Mouse (Mus musculus) hindbrain, embryonic 11.5 days (tissue): ENCODE measurements around the gene Atxn1. TPM values are rescaled to one million over a fixed set of nuclear protein-coding genes. Genes with fewer than 3 reads are reported as not detected.

Experiments used
- ATAC-seq: fragments of 200-750 bp; cut with Nextera tagmentation; 2 replicates; pipeline ENCODE4 v1.8.0; 2017; ENCODE audit warnings: mild to moderate bottlenecking, moderate TSS enrichment, moderate library complexity; ENCODE audit not compliant: low FRiP score
- DNase-seq: peaks from one replicate; pipeline ENCODE4 v3.0.0-alpha.2; 2015; ENCODE audit warnings: low spot score
- H3K27ac ChIP-seq: fragments of 300-500 bp; sonication (generic); 2 replicates; pipeline ENCODE4 v1.5.1; 2014; ENCODE audit warnings: mild to moderate bottlenecking, low read depth, low read length
- H3K27me3 ChIP-seq: fragments of 300-500 bp; sonication (generic); 2 replicates; pipeline ENCODE4 v1.6.1; 2014; ENCODE audit warnings: mild to moderate bottlenecking, low read length, moderate library complexity, mixed read lengths; ENCODE audit not compliant: control insufficient read depth, insufficient read depth
- H3K36me3 ChIP-seq: fragments of 300-500 bp; sonication (generic); 2 replicates; pipeline ENCODE4 v1.6.1; 2014; ENCODE audit warnings: mild to moderate bottlenecking, low read length, moderate library complexity, mixed read lengths; ENCODE audit not compliant: control insufficient read depth, insufficient read depth
- H3K4me1 ChIP-seq: fragments of 300-500 bp; sonication (generic); replicated peaks from 2 replicates; pipeline ENCODE4 v1.6.1; 2014; ENCODE audit warnings: low read length, mixed read lengths; ENCODE audit not compliant: control insufficient read depth, insufficient read depth
- H3K4me2 ChIP-seq: fragments of 300-500 bp; sonication (generic); replicated peaks from 2 replicates; pipeline ENCODE4 v1.6.1; 2014; ENCODE audit warnings: mild to moderate bottlenecking, low read depth, low read length
- H3K4me3 ChIP-seq: fragments of 300-500 bp; sonication (generic); 2 replicates; pipeline ENCODE4 v1.5.1; 2014; ENCODE audit warnings: low read depth, low read length
- H3K9ac ChIP-seq: fragments of 300-500 bp; sonication (generic); 2 replicates; pipeline ENCODE4 v1.6.1; 2014; ENCODE audit warnings: low read depth, low read length
- H3K9me3 ChIP-seq: fragments of 300-500 bp; sonication (generic); 2 replicates; pipeline ENCODE4 v1.6.1; 2016; ENCODE audit warnings: low read length; ENCODE audit not compliant: control insufficient read depth
- WGBS: fragments of 180-500 bp; shearing (Covaris S2); extraction: QIAGEN DNeasy Blood & Tissue Kit; methylation state at CpG from one replicate; pipeline ENCODE4 v1.1.7; 2014; 5-methylcytosine and 5-hydroxymethylcytosine counted together
- polyA plus RNA-seq: library from polyadenylated mRNA; unstranded; fragments of >200 nt; fragmentation: Nextera tagmentation; extraction: Ambion mirVana; gene quantifications from 2 replicates; pipeline ENCODE4 v1.2.1, GENCODE M21; 2014

The Atxn1 gene
- polyA plus RNA-seq, 1 experiment from 2014 or later: 3.2 TPM

- no peaks in the 10 kb centered on the region for H3K27me3 ChIP-seq
- 94% methylated on average over 3 of the region's 3 CpGs for WGBS
- DNase-seq (no peak), ATAC-seq (no peak)
- no peaks in the 10 kb centered on the region for H3K9me3 ChIP-seq
- no peak overlapping the region for H3K9ac ChIP-seq
- no peaks in the 10 kb centered on the region for H3K36me3 ChIP-seq
- no peak overlapping the region for H3K4me3 ChIP-seq
- H3K4me2 ChIP-seq: no peak overlapping the region
- no peaks in the 10 kb centered on the region for H3K4me1 ChIP-seq
- no peak overlapping the region for H3K27ac ChIP-seq
Observed at GRCm38 (mm10) chr13:45915921-45916320, 48.9 kb downstream of the Atxn1 start.

- Histone ChIP-seq H3K9ac (no peak overlapping the region), H3K4me2 (no peak overlapping the region), H3K4me1 (no peaks in the 10 kb centered on the region), H3K4me3 (no peak overlapping the region), H3K9me3 (no peaks in the 10 kb centered on the region), H3K27ac (no peak overlapping the region), H3K27me3 (no peaks in the 10 kb centered on the region), H3K36me3 (no peaks in the 10 kb centered on the region)
- ATAC-seq (no peak), DNase-seq (no peak)
- 84% methylated on average over 2 of the region's 2 CpGs for WGBS
Observed at GRCm38 (mm10) chr13:45915026-45915425, 49.8 kb downstream of the Atxn1 start.

GRCm38 (mm10) chr13:45914117-45914516 is 50.7 kb downstream of the Atxn1 start:
- Histone ChIP-seq H3K4me2 (no peak overlapping the region), H3K4me3 (no peak overlapping the region), H3K9me3 (no peaks in the 10 kb centered on the region), H3K4me1 (no peaks in the 10 kb centered on the region), H3K27ac (no peak overlapping the region), H3K27me3 (no peaks in the 10 kb centered on the region), H3K36me3 (no peaks in the 10 kb centered on the region), H3K9ac (no peak overlapping the region)
- DNase-seq (no peak), ATAC-seq (no peak)
- 89% methylated on average over 3 of the region's 3 CpGs for WGBS

GRCm38 (mm10) chr13:45911848-45912247 is 53.0 kb downstream of the Atxn1 start:
- Histone ChIP-seq H3K4me1 (no peaks in the 10 kb centered on the region), H3K4me3 (no peak overlapping the region), H3K9ac (no peak overlapping the region), H3K27me3 (no peaks in the 10 kb centered on the region), H3K4me2 (no peak overlapping the region), H3K9me3 (no peaks in the 10 kb centered on the region), H3K27ac (no peak overlapping the region), H3K36me3 (no peaks in the 10 kb centered on the region)
- WGBS: 89% methylated on average over 7 of the region's 7 CpGs
- ATAC-seq: no peak
- no peak for DNase-seq

- WGBS: 95% methylated on average over 5 of the region's 5 CpGs
- ATAC-seq: no peak
Observed at GRCm38 (mm10) chr13:45911069-45911468, 53.7 kb downstream of the Atxn1 start.

GRCm38 (mm10) chr13:45910348-45910747 is 54.5 kb downstream of the Atxn1 start:
- Histone ChIP-seq H3K4me2 (no peak overlapping the region), H3K4me3 (no peak overlapping the region), H3K27ac (no peak overlapping the region), H3K4me1 (no peaks in the 10 kb centered on the region), H3K9me3 (no peaks in the 10 kb centered on the region), H3K27me3 (no peaks in the 10 kb centered on the region), H3K9ac (no peak overlapping the region), H3K36me3 (no peaks in the 10 kb centered on the region)
- DNase-seq (no peak), ATAC-seq (no peak)
- WGBS: 89% methylated on average over 7 of the region's 7 CpGs

More at GRCm38 (mm10) chr13:45911069-45911468, 53.7 kb downstream of the Atxn1 start:
- no peak overlapping the region for H3K27ac ChIP-seq
- no peak overlapping the region for H3K9ac ChIP-seq
- no peak overlapping the region for H3K4me3 ChIP-seq
- H3K4me2 ChIP-seq: no peak overlapping the region
- H3K9me3 ChIP-seq: no peaks in the 10 kb centered on the region
- no peaks in the 10 kb centered on the region for H3K27me3 ChIP-seq
- H3K36me3 ChIP-seq: no peaks in the 10 kb centered on the region
- no peaks in the 10 kb centered on the region for H3K4me1 ChIP-seq
- no peak for DNase-seq

- Histone ChIP-seq H3K4me2 (no peak overlapping the region), H3K27ac (no peak overlapping the region), H3K27me3 (no peaks in the 10 kb centered on the region), H3K9ac (no peak overlapping the region), H3K4me3 (no peak overlapping the region), H3K36me3 (no peaks in the 10 kb centered on the region), H3K9me3 (no peaks in the 10 kb centered on the region), H3K4me1 (no peaks in the 10 kb centered on the region)
- no peak for DNase-seq
- 68% methylated on average over 6 of the region's 6 CpGs for WGBS
- ATAC-seq: no peak
Observed at GRCm38 (mm10) chr13:45907181-45907691, 57.6 kb downstream of the Atxn1 start.

GRCm38 (mm10) chr13:45906438-45907166 is 58.2 kb downstream of the Atxn1 start:
- no peak for DNase-seq

GRCm38 (mm10) chr13:45904955-45905354 is 59.9 kb downstream of the Atxn1 start:
- no peaks in the 10 kb centered on the region for H3K9me3 ChIP-seq
- no peaks in the 10 kb centered on the region for H3K4me1 ChIP-seq
- no peaks in the 10 kb centered on the region for H3K36me3 ChIP-seq
- no peak for ATAC-seq
- no peak for DNase-seq
- H3K27ac ChIP-seq: no peak overlapping the region
- no peaks in the 10 kb centered on the region for H3K27me3 ChIP-seq
- 52% methylated on average over 4 of the region's 4 CpGs for WGBS
- H3K4me3 ChIP-seq: no peak overlapping the region
- H3K4me2 ChIP-seq: no peak overlapping the region
- no peak overlapping the region for H3K9ac ChIP-seq

More at GRCm38 (mm10) chr13:45906438-45907166, 58.2 kb downstream of the Atxn1 start:
- no peaks in the 10 kb centered on the region for H3K27me3 ChIP-seq
- WGBS: 70% methylated on average over 10 of the region's 10 CpGs
- no peak overlapping the region for H3K9ac ChIP-seq
- no peak for ATAC-seq
- no peaks in the 10 kb centered on the region for H3K36me3 ChIP-seq
- H3K4me3 ChIP-seq: no peak overlapping the region
- H3K4me2 ChIP-seq: no peak overlapping the region
- H3K27ac ChIP-seq: no peak overlapping the region
- H3K9me3 ChIP-seq: no peaks in the 10 kb centered on the region
- H3K4me1 ChIP-seq: no peaks in the 10 kb centered on the region
